Mouse (Mus musculus) embryonic fibroblast, embryonic 13.5 days (primary cell): ENCODE data around the gene Wfdc5.

Source experiments
- CTCF ChIP-seq: IDR thresholded peaks from 2 replicates; pipeline ENCODE4 v1.5.1; 2011; ENCODE audit warnings: mild to moderate bottlenecking, control low read depth, low read length, moderate library complexity, borderline replicate concordance; ENCODE audit not compliant: insufficient read depth
- POLR2A ChIP-seq: IDR thresholded peaks from 2 replicates; pipeline ENCODE4 v1.6.1; 2011; ENCODE audit warnings: low read depth, mild to moderate bottlenecking, control low read depth, low read length, moderate library complexity

- TF ChIP-seq CTCF (0 out of 2 replicates have a peak, but pooled peaks have one; percentile 13), POLR2A (no peak)
Measured at GRCm38 (mm10) chr2:164180124-164180523, 2.4 kb downstream of the Wfdc5 start.
